Mouse (Mus musculus) neural tube, embryonic 11.5 days (tissue): Measurements from ENCODE around the gene Atp6v0d1. TPM values are rescaled to one million over a fixed set of nuclear protein-coding genes. Genes with fewer than 3 reads are reported as not detected.

Experiments
- ATAC-seq: fragments of 200-750 bp; cut with Nextera tagmentation; 2 replicates; pipeline ENCODE4 v1.8.0; 2017; ENCODE audit warnings: moderate number of reproducible peaks, mild to moderate bottlenecking, moderate TSS enrichment, moderate library complexity; ENCODE audit not compliant: insufficient read depth, low FRiP score, low TSS enrichment
- DNase-seq: peaks from one replicate; pipeline ENCODE4 v3.0.0-alpha.2; 2015; ENCODE audit warnings: low spot score
- H3K27ac ChIP-seq: fragments of 300-500 bp; sonication (generic); 2 replicates; pipeline ENCODE4 v1.5.1; 2014; ENCODE audit warnings: low read depth, mild to moderate bottlenecking, low read length
- H3K27me3 ChIP-seq: fragments of 300-500 bp; sonication (generic); 2 replicates; pipeline ENCODE4 v1.6.1; 2014; ENCODE audit warnings: mild to moderate bottlenecking, low read length, mixed read lengths; ENCODE audit not compliant: control insufficient read depth, insufficient read depth
- H3K36me3 ChIP-seq: fragments of 300-500 bp; sonication (generic); 2 replicates; pipeline ENCODE4 v1.6.1; 2014; ENCODE audit warnings: mild to moderate bottlenecking, low read length, moderate library complexity, mixed read lengths; ENCODE audit not compliant: control insufficient read depth, insufficient read depth
- H3K4me1 ChIP-seq: fragments of 300-500 bp; sonication (generic); 2 replicates; pipeline ENCODE4 v1.6.1; 2014; ENCODE audit warnings: low read length, mixed read lengths; ENCODE audit not compliant: control insufficient read depth, insufficient read depth
- H3K4me2 ChIP-seq: fragments of 300-500 bp; sonication (generic); 2 replicates; pipeline ENCODE4 v1.6.1; 2014; ENCODE audit warnings: low read depth, mild to moderate bottlenecking, moderate library complexity
- H3K4me3 ChIP-seq: fragments of 300-500 bp; sonication (generic); 2 replicates; pipeline ENCODE4 v1.5.1; 2014; ENCODE audit warnings: low read depth, low read length
- H3K9ac ChIP-seq: fragments of 300-500 bp; sonication (generic); 2 replicates; pipeline ENCODE4 v1.6.1; 2014; ENCODE audit warnings: mild to moderate bottlenecking, low read length
- H3K9me3 ChIP-seq: fragments of 300-500 bp; sonication (generic); 2 replicates; pipeline ENCODE4 v1.6.1; 2016; ENCODE audit warnings: low read length; ENCODE audit not compliant: control insufficient read depth
- WGBS: fragments of 180-500 bp; shearing (Covaris S2); extraction: QIAGEN DNeasy Blood & Tissue Kit; methylation state at CpG from one replicate; pipeline ENCODE4 v1.1.7; 2014; 5-methylcytosine and 5-hydroxymethylcytosine counted together
- polyA plus RNA-seq: library from polyadenylated mRNA; unstranded; fragments of >200 nt; fragmentation: Nextera tagmentation; extraction: Ambion mirVana; gene quantifications from 2 replicates; pipeline ENCODE4 v1.2.1, GENCODE M21; 2014

Atp6v0d1 gene
- polyA plus RNA-seq, 1 experiment from 2014 or later, result 148 TPM

DNA sequence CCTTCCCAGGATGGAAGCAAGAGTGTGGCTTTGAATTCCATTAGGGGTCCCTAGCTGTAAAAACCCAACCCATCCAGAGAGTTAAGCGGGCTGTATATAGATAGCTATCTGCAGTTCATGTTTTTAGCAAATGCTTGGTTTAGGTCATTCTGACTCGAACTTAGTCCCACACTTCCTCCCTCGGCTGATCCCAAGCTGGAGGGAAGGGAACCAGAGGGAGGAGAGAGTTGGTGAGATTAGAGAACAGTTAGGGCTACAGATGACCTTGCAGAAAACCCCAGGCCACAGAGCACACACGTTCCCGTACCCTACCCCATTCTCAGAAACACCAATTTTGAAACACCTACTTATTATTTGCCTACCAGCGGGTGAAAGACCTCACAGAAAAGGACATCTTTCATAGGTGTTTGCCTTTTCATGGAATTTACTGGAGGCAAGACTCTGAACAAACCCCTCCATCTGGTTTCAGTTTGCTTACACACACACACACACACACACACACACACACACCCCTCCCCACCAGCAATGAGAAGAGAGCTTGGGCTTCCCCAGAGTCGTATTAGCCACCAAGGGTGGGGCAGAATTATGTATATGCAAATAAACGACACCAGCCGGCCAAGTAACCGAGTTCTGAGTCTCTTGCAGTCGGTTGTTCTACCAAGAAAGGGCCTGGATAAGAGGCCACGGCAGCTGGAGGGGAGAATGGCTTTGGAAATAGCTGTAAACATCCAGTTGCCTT lies 55.7 kb downstream of the Atp6v0d1 start:
- WGBS, result 52% methylated on average over 12 of the region's 12 CpGs
- Histone ChIP-seq H3K9me3 (no peaks in the 10 kb centered on the region), H3K36me3 (no peaks in the 10 kb centered on the region), H3K4me3 (no peak overlapping the region), H3K4me2 (no peak overlapping the region), H3K27me3 (no peaks in the 10 kb centered on the region), H3K27ac (no peak overlapping the region), H3K9ac (no peak overlapping the region), H3K4me1 (no peaks in the 10 kb centered on the region)
- DNase-seq, result no peak
- ATAC-seq, result no peak

DNA sequence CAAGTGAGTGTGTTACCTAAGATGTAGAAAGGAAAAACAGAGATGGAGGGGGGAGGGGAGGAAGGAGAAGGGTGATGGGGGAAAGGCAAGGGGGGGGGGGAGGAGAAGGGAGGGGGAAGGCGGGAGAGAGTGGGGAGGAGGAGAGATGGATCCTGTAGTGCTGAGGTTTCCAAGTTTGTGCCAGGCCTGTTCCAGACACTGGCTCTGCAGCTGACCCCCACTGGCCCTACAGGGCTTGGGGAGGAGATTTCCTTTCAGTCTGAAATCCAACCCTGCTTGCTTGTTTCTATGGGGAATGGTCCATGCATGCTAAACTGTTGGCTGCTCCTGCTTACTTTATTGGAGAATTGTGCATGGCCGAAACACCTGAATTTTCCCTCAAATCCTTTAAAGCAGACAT lies 57.1 kb downstream of the Atp6v0d1 start:
- no peaks in the 10 kb centered on the region for H3K36me3 ChIP-seq
- no peak overlapping the region for H3K27ac ChIP-seq
- H3K4me2 ChIP-seq, result no peak overlapping the region
- no peak overlapping the region for H3K9ac ChIP-seq
- no peak overlapping the region for H3K4me3 ChIP-seq
- no peaks in the 10 kb centered on the region for H3K9me3 ChIP-seq
- H3K4me1 ChIP-seq, result no peaks in the 10 kb centered on the region
- DNase-seq (no peak), ATAC-seq (no peak)
- no peaks in the 10 kb centered on the region for H3K27me3 ChIP-seq
- 57% methylated on average over 2 of the region's 2 CpGs for WGBS

DNA sequence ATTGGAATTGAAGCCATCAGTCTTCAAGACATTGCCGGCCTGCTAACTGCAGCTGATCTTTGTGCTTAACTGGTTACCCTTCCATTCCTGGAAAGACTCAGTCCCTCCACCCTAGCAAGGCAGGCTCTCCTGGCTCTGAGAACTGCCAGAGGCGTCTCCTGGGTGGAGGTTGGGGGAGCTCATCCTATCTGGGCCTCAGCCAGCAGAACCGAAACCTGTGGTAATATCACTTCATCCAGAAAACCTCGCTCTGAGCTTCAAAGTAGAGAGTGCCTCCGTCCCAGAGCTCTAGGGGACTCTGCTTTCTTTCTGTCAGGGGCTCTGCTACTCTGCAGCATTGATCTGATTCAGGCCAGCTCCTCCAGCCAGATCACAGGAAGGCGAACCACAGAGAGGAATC lies 58.9 kb downstream of the Atp6v0d1 start:
- no peak overlapping the region for H3K4me3 ChIP-seq
- H3K27me3 ChIP-seq, result no peaks in the 10 kb centered on the region
- no peaks in the 10 kb centered on the region for H3K4me1 ChIP-seq
- DNase-seq, result no peak
- 80% methylated on average over 6 of the region's 6 CpGs for WGBS
- H3K9me3 ChIP-seq, result no peaks in the 10 kb centered on the region
- H3K36me3 ChIP-seq, result no peaks in the 10 kb centered on the region
- H3K4me2 ChIP-seq, result no peak overlapping the region
- H3K27ac ChIP-seq, result no peak overlapping the region
- no peak overlapping the region for H3K9ac ChIP-seq
- ATAC-seq, result no peak

DNA sequence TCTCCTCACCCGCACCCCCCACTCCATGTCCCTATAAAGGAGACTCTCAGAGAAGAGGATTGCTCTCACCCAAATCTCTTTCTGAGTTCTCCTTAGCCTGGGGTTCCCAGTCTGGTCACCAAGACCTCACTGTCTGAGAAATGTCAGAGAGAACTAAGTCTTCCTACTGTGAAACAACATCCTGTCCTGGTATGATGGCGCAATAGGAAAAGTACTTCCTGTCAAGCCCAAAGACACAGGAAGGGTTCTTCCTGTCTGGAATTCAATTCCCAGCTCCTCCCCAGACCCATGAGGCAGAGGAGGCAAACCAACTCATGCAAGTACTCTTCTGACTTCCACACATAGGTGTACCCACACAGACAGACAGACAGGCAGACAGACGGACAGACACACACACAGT lies 61.2 kb downstream of the Atp6v0d1 start:
- no peak overlapping the region for H3K4me3 ChIP-seq
- no peak overlapping the region for H3K27ac ChIP-seq
- H3K36me3 ChIP-seq, result no peaks in the 10 kb centered on the region
- DNase-seq (no peak), ATAC-seq (no peak)
- no peaks in the 10 kb centered on the region for H3K9me3 ChIP-seq
- H3K4me2 ChIP-seq, result no peak overlapping the region
- WGBS, result 85% methylated on average over 3 of the region's 3 CpGs
- no peak overlapping the region for H3K9ac ChIP-seq
- H3K4me1 ChIP-seq, result no peaks in the 10 kb centered on the region
- no peaks in the 10 kb centered on the region for H3K27me3 ChIP-seq

DNA sequence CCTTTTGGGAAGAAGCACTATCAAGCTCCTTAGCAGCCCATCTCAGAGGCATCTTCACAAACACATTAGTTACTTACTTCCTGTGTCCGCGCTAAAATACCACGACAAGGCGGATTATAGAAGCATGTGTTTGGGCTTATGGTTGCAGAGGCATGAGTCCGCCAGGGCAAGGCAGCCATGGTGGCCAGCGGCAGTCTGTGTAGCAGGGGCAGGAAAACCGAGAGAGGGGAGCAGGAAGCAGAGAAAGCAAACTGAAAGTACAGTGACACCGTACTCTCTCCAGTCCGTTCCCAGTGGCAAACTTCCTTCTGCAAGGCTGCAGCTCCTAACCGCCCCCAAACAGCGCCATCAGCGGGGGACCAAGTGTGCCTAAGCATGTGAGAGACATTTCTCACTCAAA lies 66.1 kb downstream of the Atp6v0d1 start:
- no peak overlapping the region for H3K27ac ChIP-seq
- ATAC-seq (no peak), DNase-seq (no peak)
- no peak overlapping the region for H3K9ac ChIP-seq
- no peaks in the 10 kb centered on the region for H3K27me3 ChIP-seq
- H3K4me2 ChIP-seq, result no peak overlapping the region
- no peaks in the 10 kb centered on the region for H3K36me3 ChIP-seq
- 70% methylated on average over 12 of the region's 12 CpGs for WGBS
- H3K9me3 ChIP-seq, result no peaks in the 10 kb centered on the region
- peaks cover 7% of the 10 kb centered on the region for H3K4me1 ChIP-seq
- H3K4me3 ChIP-seq, result no peak overlapping the region

DNA sequence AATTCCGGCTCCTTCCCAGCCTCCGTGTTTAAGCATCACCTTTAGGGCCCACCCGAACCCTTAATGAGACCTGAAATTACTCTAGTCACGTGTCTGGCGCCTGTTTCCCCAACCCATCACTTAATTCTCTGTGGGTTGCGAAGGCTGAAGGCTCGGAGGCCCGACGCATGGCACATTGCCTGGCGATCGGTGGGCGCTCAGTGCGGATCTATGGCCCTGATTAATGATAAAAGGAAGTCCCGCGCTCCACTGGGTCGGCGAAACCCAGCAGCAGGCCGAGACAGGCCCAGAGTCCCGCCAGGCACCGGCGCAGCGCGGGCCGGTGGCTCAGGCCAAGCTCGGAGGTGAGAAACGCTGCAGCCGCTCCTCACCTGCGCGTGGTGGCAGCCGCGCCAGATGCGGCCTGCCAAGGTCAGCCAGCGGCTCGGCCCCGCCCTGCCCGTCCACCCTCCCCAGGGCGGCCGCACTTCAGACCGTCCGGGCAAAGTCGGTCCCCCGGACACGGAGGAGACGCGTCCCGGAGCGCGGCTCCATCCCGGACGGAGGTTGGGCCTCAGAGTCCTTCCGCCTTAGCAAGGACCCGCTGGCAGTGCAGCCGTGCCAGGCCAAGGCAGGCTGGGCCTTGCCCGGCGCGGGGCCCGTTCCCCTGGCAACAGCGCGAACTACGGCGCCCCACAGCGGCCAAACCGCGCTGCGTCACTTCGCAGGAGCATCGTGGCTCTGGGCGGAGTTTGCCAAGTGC lies 69.2 kb downstream of the Atp6v0d1 start, which contains the start of gene Zdhhc1:
Gene Zdhhc1 (minus strand): TSS at position 464 of the 742 bp plus-strand sequence.
- H3K27ac ChIP-seq, result no peak within 1 kb of the TSS
- under 1% methylated on average over 65 of the region's 68 CpGs for WGBS
- H3K9me3 ChIP-seq, result no peaks in the 10 kb centered on the region
- peaks cover 7% of the 10 kb centered on the region for H3K4me1 ChIP-seq
- no peaks in the 10 kb centered on the region for H3K36me3 ChIP-seq
- DNase-seq (peak; percentile 92), ATAC-seq (peak; percentile 90)
- peak within 1 kb of the TSS; percentile 87 for H3K9ac ChIP-seq
- H3K4me3 ChIP-seq, result peak within 1 kb of the TSS; percentile 77
- H3K4me2 ChIP-seq, result peak within 1 kb of the TSS; percentile 91
- H3K27me3 ChIP-seq, result no peaks in the 10 kb centered on the region

DNA sequence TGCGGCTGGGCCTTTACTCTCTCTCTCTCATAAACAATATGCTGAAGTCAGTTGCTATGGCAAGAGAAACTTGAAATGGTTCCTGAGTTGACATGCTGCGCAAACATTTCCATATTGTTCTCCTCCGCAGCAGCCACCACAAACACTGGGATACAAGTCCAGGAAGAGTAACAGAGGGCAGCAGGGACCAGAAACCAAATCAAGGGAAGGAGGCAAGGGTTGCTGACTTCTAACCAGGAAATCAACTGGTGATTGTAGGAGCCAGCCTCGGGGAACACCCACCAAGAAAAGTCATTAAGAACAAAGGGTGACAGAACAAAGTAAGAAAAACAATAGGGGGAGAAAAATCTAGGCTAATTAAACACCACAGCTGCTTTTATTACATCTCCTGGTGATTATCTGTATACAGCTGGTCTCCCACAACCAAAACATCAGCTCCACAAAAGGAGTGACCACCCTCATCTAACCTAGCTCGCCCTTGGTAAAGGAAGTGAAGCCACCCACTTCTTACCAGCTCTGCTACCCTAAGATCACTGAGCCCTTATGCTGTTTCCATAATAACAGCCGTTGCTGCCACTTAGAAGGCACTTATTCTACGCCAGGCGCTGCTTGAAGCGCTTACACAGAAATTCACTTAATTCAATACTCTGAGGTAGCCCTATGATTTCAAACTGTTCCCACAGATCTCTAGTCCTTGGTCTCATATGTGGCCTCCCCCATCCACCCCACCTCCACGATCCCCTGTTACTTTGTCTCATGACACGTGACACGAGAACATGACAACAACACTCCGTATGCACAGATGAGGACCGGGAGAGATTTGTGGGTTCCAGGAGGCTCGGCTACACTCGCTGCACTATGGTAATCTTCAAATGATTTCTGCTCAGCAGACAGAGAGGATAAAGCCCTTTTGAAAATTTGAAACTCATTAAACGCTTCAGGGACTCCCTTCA lies 70.2 kb downstream of the Atp6v0d1 start:
- DNase-seq (no peak), ATAC-seq (no peak; the same call in 1 of the 2 replicates)
- Histone ChIP-seq H3K36me3 (no peaks in the 10 kb centered on the region), H3K27ac (no peak overlapping the region), H3K27me3 (no peaks in the 10 kb centered on the region), H3K4me3 (peak overlapping the region; percentile 77), H3K4me2 (peak overlapping the region; percentile 91), H3K9ac (peak overlapping the region; percentile 87; the same call in 1 of the 2 replicates), H3K4me1 (peaks cover 7% of the 10 kb centered on the region), H3K9me3 (no peaks in the 10 kb centered on the region)
- 23% methylated on average over 17 of the region's 17 CpGs for WGBS

DNA sequence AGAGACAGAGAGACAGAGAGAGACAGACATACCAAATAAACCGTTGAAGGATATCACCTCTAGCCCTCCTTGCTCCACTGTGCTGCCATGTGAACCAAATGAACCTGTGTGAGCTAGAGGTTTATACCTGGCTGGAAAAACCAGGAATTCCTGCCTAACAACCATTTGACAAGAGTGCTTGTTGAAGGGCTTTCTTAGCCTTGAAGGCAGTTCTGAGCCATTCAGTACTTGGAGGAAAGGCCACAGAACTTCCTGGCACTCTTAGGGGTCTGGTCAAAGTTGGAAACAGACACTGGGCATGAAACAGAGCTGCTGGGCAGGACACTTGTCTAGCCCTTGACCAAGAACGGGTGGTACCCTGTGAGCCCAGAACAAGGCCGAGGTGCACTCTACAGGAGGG lies 71.3 kb downstream of the Atp6v0d1 start:
- WGBS, result 78% methylated on average over 3 of the region's 3 CpGs
- Histone ChIP-seq H3K4me2 (no peak overlapping the region), H3K9me3 (no peaks in the 10 kb centered on the region), H3K27me3 (no peaks in the 10 kb centered on the region), H3K4me3 (no peak overlapping the region), H3K4me1 (peaks cover 7% of the 10 kb centered on the region), H3K27ac (no peak overlapping the region), H3K36me3 (no peaks in the 10 kb centered on the region), H3K9ac (no peak overlapping the region)
- DNase-seq (no peak), ATAC-seq (no peak)
